In the genomic region with DNA sequence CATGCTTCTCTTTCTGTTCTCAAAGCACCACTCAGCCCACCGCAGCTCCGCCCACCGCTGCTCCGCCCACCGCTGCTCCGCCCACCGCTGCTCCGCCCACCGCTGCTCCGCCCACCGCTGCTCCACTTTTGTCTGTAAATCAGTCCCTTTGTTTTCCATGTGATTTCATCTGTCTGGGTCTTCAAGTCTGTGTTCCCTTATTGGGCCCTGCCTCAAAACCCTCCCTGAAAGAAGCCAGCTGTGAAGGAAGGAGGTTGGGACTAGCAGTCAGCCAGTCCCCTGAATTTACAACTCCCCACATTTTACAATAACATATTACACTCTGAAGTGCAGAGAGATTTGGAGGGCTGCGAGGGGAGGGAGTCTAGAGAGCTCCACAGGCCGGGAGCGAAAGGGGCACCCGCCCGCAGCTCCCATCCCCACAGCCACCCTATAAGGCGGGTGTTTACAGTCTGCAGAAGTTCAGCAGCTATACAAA, we compare ENCODE assay signal across 8 mouse cellular contexts. TPM values are rescaled to one million over a fixed set of nuclear protein-coding genes. Genes with fewer than 3 reads are reported as not detected.
DNase-seq lines count a peak whose midpoint lies in the region; ATAC-seq and TF ChIP-seq lines count a peak whose summit lies in the region.

No protein-coding gene starts in this region.

- H3K27me3 ChIP-seq in ES-Bruce4 (ENCODE audit: control insufficient read depth, insufficient read depth, low read length, poor library complexity, severe bottlenecking) = no peaks in the 10 kb centered on the region

- H3K4me3 ChIP-seq in ES-Bruce4 (ENCODE audit: low read depth, low read length) = peak overlapping the region; percentile 62

- peak; percentile 20 for DNase-seq in brain, adult 2 months (ENCODE audit: low read depth, low spot score)
- peak; percentile 98 for DNase-seq in heart, adult 11 months
- DNase-seq in kidney, adult 11 months = peak; percentile 57
- peak; percentile 79 to 81 for DNase-seq in lung, postnatal 4 days
- DNase-seq in B cell, adult 2 months = no peak
- DNase-seq in right cerebral cortex, postnatal 36 days (ENCODE audit: low spot score in 2 of 2) = no peak

- TF ChIP-seq POLR2A in ES-Bruce4 (IDR thresholded peaks at IDR 0.05; ENCODE audit: insufficient read depth, low read length) = no peak

- H3K27ac ChIP-seq in ES-Bruce4 (ENCODE audit: insufficient read depth, low read length) = peak overlapping the region; percentile 91

- peaks cover 4% of the 10 kb centered on the region for H3K4me1 ChIP-seq in ES-Bruce4 (ENCODE audit: control insufficient read depth, insufficient read depth, low read length)

- no peaks in the 10 kb centered on the region for H3K36me3 ChIP-seq in ES-Bruce4 (ENCODE audit: control insufficient read depth, insufficient read depth, low read length, poor library complexity, severe bottlenecking)

- peak overlapping the region; percentile 69 for H3K9ac ChIP-seq in ES-Bruce4 (ENCODE audit: low read depth, poor library complexity, severe bottlenecking)

- ATAC-seq in erythroblast, adult 5-6 weeks (replicated peaks; ENCODE audit: low FRiP score, poor library complexity, severe bottlenecking) = no peak

- no peak for TF ChIP-seq CTCF in ES-Bruce4 (IDR thresholded peaks at IDR 0.05; ENCODE audit: low read depth, low read length)

- TF ChIP-seq EP300 in ES-Bruce4 (IDR thresholded peaks at IDR 0.05; ENCODE audit: insufficient read depth, low read depth, low read length) = no peak

- no peaks in the 10 kb centered on the region for H3K9me3 ChIP-seq in ES-Bruce4 (replicated peaks; ENCODE audit: control insufficient read depth, insufficient read depth, low read length, poor library complexity, severe bottlenecking)

RNA-seq across cellular contexts. Expression of a gene that starts 18.1 kb away (rescaled TPM):
- polyA plus RNA-seq in ES-Bruce4 (2011; ENCODE audit: insufficient read depth, insufficient read length, low read depth, missing spikeins) = not detected in 2 replicates
- total RNA-seq in erythroblast, adult 5-6 weeks (2015; ENCODE audit: low replicate concordance) = not detected in 2 replicates
- not detected in 2 replicates for total RNA-seq in erythroblast, adult 5-6 weeks (2017; ENCODE audit: low replicate concordance)

RNA-seq across cellular contexts. Expression of a gene that starts 37.6 kb away (rescaled TPM):
- polyA plus RNA-seq in ES-Bruce4 (2011; ENCODE audit: insufficient read depth, insufficient read length, low read depth, missing spikeins) = 75.3 and 75.4 TPM in 2 replicates
- total RNA-seq in erythroblast, adult 5-6 weeks (2015; ENCODE audit: low replicate concordance) = 0.21 and 1.2 TPM in 2 replicates
- total RNA-seq in erythroblast, adult 5-6 weeks (2017; ENCODE audit: low replicate concordance) = 0.42 and 0.77 TPM in 2 replicates

RNA-seq across cellular contexts. Expression of a gene that starts 47.8 kb away (rescaled TPM):
- polyA plus RNA-seq in ES-Bruce4 (2011; ENCODE audit: insufficient read depth, insufficient read length, low read depth, missing spikeins) = 3.4 and 4.0 TPM in 2 replicates
- total RNA-seq in erythroblast, adult 5-6 weeks (2015; ENCODE audit: low replicate concordance) = not detected in 2 replicates
- not detected in 2 replicates for total RNA-seq in erythroblast, adult 5-6 weeks (2017; ENCODE audit: low replicate concordance)

RNA-seq across cellular contexts. Expression of a gene that starts 59.2 kb away (rescaled TPM):
- not detected in 2 replicates for polyA plus RNA-seq in ES-Bruce4 (2011; ENCODE audit: insufficient read depth, insufficient read length, low read depth, missing spikeins)
- total RNA-seq in erythroblast, adult 5-6 weeks (2015; ENCODE audit: low replicate concordance) = not detected in 2 replicates
- not detected in 2 replicates for total RNA-seq in erythroblast, adult 5-6 weeks (2017; ENCODE audit: low replicate concordance)

Comparison
In these comparisons a context has a peak if more than half of its experiments do, and no peak if none do; other contexts are left out.
1. DNase-seq: peak in brain, adult 2 months (single experiment), heart, adult 11 months (single experiment), kidney, adult 11 months (single experiment) and lung, postnatal 4 days (2 of 2); none in B cell, adult 2 months (0 of 2) and right cerebral cortex, postnatal 36 days (0 of 2).